Mouse (Mus musculus) 416B (cell line): Measurements from ENCODE around the gene D3Ertd254e.

ENCODE experiments used
- DNase-seq: peaks from one replicate; pipeline ENCODE4 v3.0.0; 2011; ENCODE audit warnings: low read depth

Gene D3Ertd254e

DNA sequence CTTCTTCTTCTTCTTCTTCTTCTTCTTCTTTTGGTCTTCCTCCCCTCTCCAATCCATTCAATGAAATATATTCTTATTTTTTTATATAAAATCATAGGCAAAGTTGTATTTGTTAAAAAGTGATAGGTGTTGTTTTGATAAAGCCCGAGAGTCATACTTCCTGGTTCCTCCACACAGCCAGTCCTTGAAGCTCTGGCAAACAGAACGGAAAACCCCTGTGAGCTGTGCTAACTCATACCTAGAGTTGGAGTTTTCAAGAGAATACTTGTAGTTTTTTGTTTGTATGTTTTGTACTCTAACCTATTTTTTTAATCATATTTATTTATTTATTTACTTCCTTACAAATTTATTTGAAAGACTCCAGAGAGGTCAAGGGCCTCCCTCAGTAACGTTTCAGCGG, 61.9 kb downstream of the D3Ertd254e start:
- no peak for DNase-seq
